Mouse (Mus musculus): ENCODE measurements at regions not wholly inside any gene's neighbourhood (a gene's known extent, or its start where the extent isn't known, plus 50 kb on each side); places are given as distances from the start of the nearest gene placed in this dataset.

DNA sequence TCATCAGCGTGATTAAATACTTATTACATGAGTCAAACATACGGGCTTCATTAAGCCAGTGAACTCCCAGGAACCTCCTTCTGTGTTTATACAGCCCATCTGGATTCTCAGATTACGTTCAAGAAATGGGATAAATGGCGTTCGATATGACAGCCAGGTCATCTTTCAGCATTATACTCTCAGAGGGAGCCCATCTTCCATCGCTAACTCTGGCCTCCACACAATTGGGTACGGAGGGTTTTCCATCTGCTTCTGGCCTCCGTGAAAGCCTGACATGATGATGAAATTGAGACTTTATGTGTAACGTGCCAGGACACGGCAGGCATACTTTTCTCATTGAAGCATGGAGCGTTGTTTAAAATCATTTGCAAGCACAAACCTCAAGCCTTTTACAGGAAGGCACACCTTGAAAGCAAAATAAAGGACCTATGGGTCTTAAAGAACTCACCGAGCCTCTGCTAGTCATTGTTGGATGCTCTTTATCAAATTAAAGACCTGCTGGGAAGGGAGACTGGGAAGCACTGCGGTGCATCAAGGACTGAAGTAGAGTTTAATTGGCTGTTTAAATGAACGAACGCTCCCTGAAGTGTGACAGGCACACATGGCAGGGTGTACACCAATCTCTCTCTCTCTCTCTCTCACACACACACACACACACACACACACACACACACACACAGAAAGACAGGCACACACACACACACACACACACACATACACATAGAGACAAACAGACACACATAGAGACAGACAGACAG, 127.0 kb downstream of the Slc38a6 start:
- no peaks in the 10 kb centered on the region for H3K4me1 ChIP-seq (ENCODE audit: control insufficient read depth, insufficient read depth, insufficient read length)
- no peak for DNase-seq (ENCODE audit: low read depth in 1 of 2, low spot score in 2 of 2)
- H3K27me3 ChIP-seq (ENCODE audit: control insufficient read depth, insufficient read depth, low read length), result no peaks in the 10 kb centered on the region
- WGBS, result 86% methylated on average over 15 of the region's 15 CpGs
- no peak overlapping the region for H3K27ac ChIP-seq (ENCODE audit: insufficient read depth, low read length)
- no peak overlapping the region for H3K4me3 ChIP-seq (ENCODE audit: extremely low read depth, insufficient read depth, insufficient read length)
- TF ChIP-seq CTCF (IDR thresholded peaks at IDR 0.05; ENCODE audit: extremely low read depth, insufficient read depth, insufficient read length, insufficient replicate concordance), result no peak
- H3K36me3 ChIP-seq (ENCODE audit: control insufficient read depth, insufficient read depth, low read length), result no peaks in the 10 kb centered on the region

DNA sequence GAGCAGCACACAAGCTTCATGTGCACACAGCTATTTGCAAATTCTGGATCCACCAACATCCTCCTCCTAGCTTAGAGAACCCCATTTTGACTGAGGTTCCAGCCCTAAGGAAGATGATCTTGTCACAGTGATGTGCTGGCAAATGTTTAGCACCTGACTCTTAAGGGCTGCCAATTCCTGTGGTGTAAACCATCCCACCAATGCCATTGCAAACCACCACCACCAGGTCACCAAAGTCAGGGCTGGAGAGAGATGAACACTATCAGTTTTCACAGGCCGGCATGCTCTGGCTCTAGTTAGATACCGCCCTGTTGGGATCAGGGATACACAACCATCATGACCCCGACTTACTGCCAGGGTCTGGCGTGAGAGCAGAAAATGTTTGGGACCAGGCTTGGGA, 125.9 kb downstream of the Slc38a6 start:
- Histone ChIP-seq H3K36me3 (ENCODE audit: control insufficient read depth, insufficient read depth, low read length) (no peaks in the 10 kb centered on the region), H3K4me3 (ENCODE audit: extremely low read depth, insufficient read depth, insufficient read length) (no peak overlapping the region), H3K4me1 (ENCODE audit: control insufficient read depth, insufficient read depth, insufficient read length) (no peaks in the 10 kb centered on the region), H3K27me3 (ENCODE audit: control insufficient read depth, insufficient read depth, low read length) (no peaks in the 10 kb centered on the region), H3K27ac (ENCODE audit: insufficient read depth, low read length) (no peak overlapping the region)
- WGBS, result 92% methylated on average over 4 of the region's 4 CpGs
- TF ChIP-seq POLR2A (IDR thresholded peaks at IDR 0.05; ENCODE audit: low read depth, low read length) (no peak), CTCF (IDR thresholded peaks at IDR 0.05; ENCODE audit: extremely low read depth, insufficient read depth, insufficient read length, insufficient replicate concordance) (no peak)
- no peak for DNase-seq (ENCODE audit: low read depth in 1 of 2, low spot score in 2 of 2)

DNA sequence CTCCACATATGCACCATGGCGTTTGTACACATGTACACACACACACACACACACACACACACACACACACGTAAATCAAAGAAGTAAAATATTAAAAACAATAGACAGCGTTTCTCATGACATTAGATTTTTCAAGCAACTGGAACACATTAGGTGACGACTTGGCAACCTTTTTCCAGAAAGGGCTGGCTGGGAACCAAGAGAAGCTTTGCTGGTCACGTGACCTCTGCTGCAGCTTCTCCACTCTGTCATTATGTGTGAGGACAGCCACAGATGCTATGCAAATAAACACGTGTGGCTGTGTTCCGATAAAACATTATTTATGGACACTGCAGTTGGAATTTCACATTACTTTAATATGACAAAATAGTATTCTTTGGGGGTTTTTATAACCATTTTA, 124.3 kb downstream of the Slc38a6 start:
- Histone ChIP-seq H3K36me3 (ENCODE audit: control insufficient read depth, insufficient read depth, low read length) (no peaks in the 10 kb centered on the region), H3K4me1 (ENCODE audit: control insufficient read depth, insufficient read depth, insufficient read length) (no peaks in the 10 kb centered on the region), H3K4me3 (ENCODE audit: extremely low read depth, insufficient read depth, insufficient read length) (no peak overlapping the region), H3K27me3 (ENCODE audit: control insufficient read depth, insufficient read depth, low read length) (no peaks in the 10 kb centered on the region), H3K27ac (ENCODE audit: insufficient read depth, low read length) (no peak overlapping the region)
- TF ChIP-seq POLR2A (IDR thresholded peaks at IDR 0.05; ENCODE audit: low read depth, low read length), result no peak
- no peak for TF ChIP-seq CTCF (IDR thresholded peaks at IDR 0.05; ENCODE audit: extremely low read depth, insufficient read depth, insufficient read length, insufficient replicate concordance)
- no peak for DNase-seq (ENCODE audit: low read depth in 1 of 2, low spot score in 2 of 2)
- WGBS, result 71% methylated on average over 7 of the region's 7 CpGs

- H3K4me3 ChIP-seq (ENCODE audit: extremely low read depth, insufficient read depth, insufficient read length), result no peak overlapping the region
- no peak for DNase-seq (ENCODE audit: low read depth in 1 of 2, low spot score in 2 of 2)
- WGBS, result 81% methylated on average over 4 of the region's 4 CpGs
- H3K4me1 ChIP-seq (ENCODE audit: control insufficient read depth, insufficient read depth, insufficient read length), result no peaks in the 10 kb centered on the region
- H3K36me3 ChIP-seq (ENCODE audit: control insufficient read depth, insufficient read depth, low read length), result no peaks in the 10 kb centered on the region
- TF ChIP-seq CTCF (IDR thresholded peaks at IDR 0.05; ENCODE audit: extremely low read depth, insufficient read depth, insufficient read length, insufficient replicate concordance) (no peak), POLR2A (IDR thresholded peaks at IDR 0.05; ENCODE audit: low read depth, low read length) (no peak)
- H3K27ac ChIP-seq (ENCODE audit: insufficient read depth, low read length), result no peak overlapping the region
- no peaks in the 10 kb centered on the region for H3K27me3 ChIP-seq (ENCODE audit: control insufficient read depth, insufficient read depth, low read length)
Observed at GRCm38 (mm10) chr12:73409481-73410085, 123.0 kb downstream of the Slc38a6 start.

- H3K36me3 ChIP-seq (ENCODE audit: control insufficient read depth, insufficient read depth, low read length), result no peaks in the 10 kb centered on the region
- no peak overlapping the region for H3K27ac ChIP-seq (ENCODE audit: insufficient read depth, low read length)
- WGBS, result 92% methylated on average over 7 of the region's 7 CpGs
- no peaks in the 10 kb centered on the region for H3K27me3 ChIP-seq (ENCODE audit: control insufficient read depth, insufficient read depth, low read length)
- no peak for TF ChIP-seq CTCF (IDR thresholded peaks at IDR 0.05; ENCODE audit: extremely low read depth, insufficient read depth, insufficient read length, insufficient replicate concordance)
- TF ChIP-seq POLR2A (IDR thresholded peaks at IDR 0.05; ENCODE audit: low read depth, low read length), result no peak
- no peaks in the 10 kb centered on the region for H3K4me1 ChIP-seq (ENCODE audit: control insufficient read depth, insufficient read depth, insufficient read length)
- DNase-seq (ENCODE audit: low read depth in 1 of 2, low spot score in 2 of 2), result no peak
- H3K4me3 ChIP-seq (ENCODE audit: extremely low read depth, insufficient read depth, insufficient read length), result no peak overlapping the region
Observed at GRCm38 (mm10) chr12:73408614-73409013, 122.0 kb downstream of the Slc38a6 start.

- no peak for TF ChIP-seq CTCF (IDR thresholded peaks at IDR 0.05; ENCODE audit: extremely low read depth, insufficient read depth, insufficient read length, insufficient replicate concordance)
- TF ChIP-seq POLR2A (IDR thresholded peaks at IDR 0.05; ENCODE audit: low read depth, low read length), result no peak
- H3K36me3 ChIP-seq (ENCODE audit: control insufficient read depth, insufficient read depth, low read length), result no peaks in the 10 kb centered on the region
- no peak overlapping the region for H3K27ac ChIP-seq (ENCODE audit: insufficient read depth, low read length)
- H3K4me1 ChIP-seq (ENCODE audit: control insufficient read depth, insufficient read depth, insufficient read length), result no peaks in the 10 kb centered on the region
- no peaks in the 10 kb centered on the region for H3K27me3 ChIP-seq (ENCODE audit: control insufficient read depth, insufficient read depth, low read length)
- WGBS, result 54% methylated on average over 11 of the region's 11 CpGs
- DNase-seq (ENCODE audit: low read depth in 1 of 2, low spot score in 2 of 2), result no peak
- H3K4me3 ChIP-seq (ENCODE audit: extremely low read depth, insufficient read depth, insufficient read length), result no peak overlapping the region
Observed at GRCm38 (mm10) chr12:73408165-73408564, 121.6 kb downstream of the Slc38a6 start.

DNA sequence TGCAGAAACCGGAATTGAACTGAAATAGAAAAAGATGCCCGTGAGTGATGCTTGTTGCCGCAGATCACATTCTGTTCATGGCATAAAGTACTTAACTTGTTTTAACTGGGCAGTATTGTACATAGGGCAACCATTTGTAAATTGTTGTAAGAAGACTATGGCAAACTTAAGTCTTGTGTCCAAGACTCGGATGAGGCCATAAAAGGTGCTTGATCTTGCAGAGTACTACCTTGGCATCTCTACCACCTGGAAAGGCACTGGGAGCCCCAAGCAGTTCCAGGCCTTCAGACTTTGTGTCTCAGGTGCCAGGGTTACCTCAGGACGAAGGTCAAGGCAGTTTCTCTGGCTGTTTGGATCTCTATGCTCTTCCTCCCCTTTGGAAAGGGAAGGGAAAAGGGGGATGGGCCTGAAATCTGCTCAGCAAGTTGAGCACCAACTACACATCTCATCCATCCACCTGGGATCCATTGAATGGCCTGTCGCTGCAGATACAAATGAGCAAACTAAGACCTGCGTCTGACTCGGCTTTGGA, 120.0 kb downstream of the Slc38a6 start:
- no peak for TF ChIP-seq CTCF (IDR thresholded peaks at IDR 0.05; ENCODE audit: extremely low read depth, insufficient read depth, insufficient read length, insufficient replicate concordance)
- TF ChIP-seq POLR2A (IDR thresholded peaks at IDR 0.05; ENCODE audit: low read depth, low read length), result no peak

More for the DNA sequence above, 120.0 kb downstream of the Slc38a6 start:
- Histone ChIP-seq H3K4me3 (ENCODE audit: extremely low read depth, insufficient read depth, insufficient read length) (no peak overlapping the region), H3K27me3 (ENCODE audit: control insufficient read depth, insufficient read depth, low read length) (no peaks in the 10 kb centered on the region), H3K4me1 (ENCODE audit: control insufficient read depth, insufficient read depth, insufficient read length) (no peaks in the 10 kb centered on the region), H3K27ac (ENCODE audit: insufficient read depth, low read length) (no peak overlapping the region), H3K36me3 (ENCODE audit: control insufficient read depth, insufficient read depth, low read length) (no peaks in the 10 kb centered on the region)
- DNase-seq (ENCODE audit: low read depth in 1 of 2, low spot score in 2 of 2), result no peak
- 88% methylated on average over 8 of the region's 8 CpGs for WGBS
